ENCODE assay signal across 1 mouse cellular context in the genomic region with DNA sequence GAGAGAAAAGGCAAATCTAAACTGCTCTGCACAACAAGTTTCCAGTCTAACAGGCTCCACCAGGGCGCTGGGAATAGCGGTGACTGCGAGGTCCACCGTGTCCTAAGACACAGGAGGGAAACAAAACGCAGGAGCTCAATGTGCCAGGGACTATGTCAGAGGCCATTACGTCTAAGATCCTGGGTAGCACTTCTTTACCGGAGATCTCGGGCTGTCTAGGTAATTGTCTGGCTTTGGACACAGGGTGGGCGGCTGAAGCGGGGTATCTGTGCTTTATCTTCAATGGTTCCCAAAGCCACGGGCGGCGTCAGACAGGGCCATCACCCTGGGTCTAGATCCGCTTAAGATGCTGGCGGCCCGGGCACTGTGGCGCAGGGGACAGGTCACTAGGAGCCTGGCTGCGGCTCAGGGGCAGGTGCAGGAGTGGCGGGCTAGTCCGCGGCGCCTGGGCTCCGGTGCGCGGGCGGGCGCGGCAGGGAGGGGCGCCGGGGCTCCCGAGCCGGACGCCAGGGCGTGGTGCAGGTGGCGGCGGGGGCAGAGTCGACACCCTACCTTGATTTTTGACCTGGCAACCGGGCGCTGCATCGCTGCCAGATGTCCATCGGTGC.
TF ChIP-seq lines count a peak whose summit lies in the region.

No protein-coding gene starts in this region.

TF ChIP-seq in ES-E14, 5 proteins besides CTCF, POLR2A, EP300 and RAD21:
- TF ChIP-seq CHD2 (IDR thresholded peaks at IDR 0.05; ENCODE audit: low read depth, low read length) (no peak), MAFK (IDR thresholded peaks at IDR 0.05; ENCODE audit: insufficient read depth, low read depth, low read length) (no peak), HCFC1 (IDR thresholded peaks at IDR 0.05; ENCODE audit: borderline replicate concordance, insufficient read depth, low read length) (no peak), ZC3H11A (IDR thresholded peaks at IDR 0.05; ENCODE audit: borderline replicate concordance, low read depth, low read length) (no peak), ZNF384 (IDR thresholded peaks at IDR 0.05; ENCODE audit: low read depth, low read length) (no peak)
